Comparison of ENCODE assay signal across 8 mouse cellular contexts in the genomic region with DNA sequence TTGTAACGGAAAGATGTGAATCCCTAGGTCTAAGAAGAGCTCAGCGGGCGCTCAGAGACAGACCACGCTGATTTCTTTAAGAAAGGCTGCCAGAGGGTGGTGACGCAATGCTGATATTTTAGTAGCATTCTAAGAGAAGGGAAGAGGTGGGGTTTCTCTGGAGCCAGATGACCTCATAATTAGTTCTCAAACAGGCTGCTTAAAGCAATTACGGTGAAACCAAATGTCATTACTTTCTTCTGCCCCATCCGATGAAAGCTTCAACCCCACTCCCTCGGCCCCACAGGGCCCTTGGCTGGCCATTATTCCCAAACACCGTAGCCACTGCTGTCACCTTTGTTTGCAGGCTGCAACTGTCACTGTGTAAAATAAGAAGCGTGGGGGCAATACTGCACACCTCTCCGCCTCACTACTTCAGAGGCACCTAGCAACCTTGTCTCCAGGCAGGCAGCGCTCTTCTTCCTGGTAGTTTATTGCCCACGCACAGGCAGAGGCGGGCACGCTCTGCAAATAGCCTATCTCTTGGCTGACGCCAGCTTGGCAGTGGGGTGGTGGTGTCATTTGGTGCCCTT. TPM values are rescaled to one million over a fixed set of nuclear protein-coding genes. Genes with fewer than 3 reads are reported as not detected.
A peak's percentile ranks its signal among the peaks of the same experiment; 100 is the strongest.
DNase-seq lines count a peak whose midpoint lies in the region; ATAC-seq lines count a peak whose summit lies in the region.

No protein-coding gene starts in this region.

- no peak overlapping the region for H3K9ac ChIP-seq in hindbrain, embryonic 15.5 days
- H3K9ac ChIP-seq in neural tube, embryonic 12.5 days = no peak overlapping the region

- no peak overlapping the region for H3K27ac ChIP-seq in hindbrain, embryonic 15.5 days (replicated peaks)
- no peak overlapping the region for H3K27ac ChIP-seq in neural tube, embryonic 12.5 days

- no peaks in the 10 kb centered on the region for H3K9me3 ChIP-seq in hindbrain, embryonic 15.5 days
- no peaks in the 10 kb centered on the region for H3K9me3 ChIP-seq in neural tube, embryonic 12.5 days

- intact Hi-C loops in left cerebral cortex, postnatal 10 days (cut with DNase I) = no loop called here

- H3K27me3 ChIP-seq in hindbrain, embryonic 15.5 days = no peaks in the 10 kb centered on the region
- no peaks in the 10 kb centered on the region for H3K27me3 ChIP-seq in neural tube, embryonic 12.5 days (replicated peaks)

- no peaks in the 10 kb centered on the region for H3K36me3 ChIP-seq in hindbrain, embryonic 15.5 days
- H3K36me3 ChIP-seq in neural tube, embryonic 12.5 days = no peaks in the 10 kb centered on the region

- peaks cover 4% of the 10 kb centered on the region; the same call in 1 of the 2 replicates for H3K4me1 ChIP-seq in hindbrain, embryonic 15.5 days (replicated peaks)
- H3K4me1 ChIP-seq in neural tube, embryonic 12.5 days = no peaks in the 10 kb centered on the region

- no peak for DNase-seq in cerebellum, postnatal 4 days (ENCODE audit: low spot score in 2 of 2)
- DNase-seq in embryo, embryonic 10.5 days (ENCODE audit: low spot score) = peak; percentile 39
- DNase-seq in gastrocnemius, postnatal 10 days = peak; percentile 17
- peak; percentile 35 to 61 for DNase-seq in left cerebral cortex, postnatal 10 days (ENCODE audit: extremely low spot score in 1 of 2, low spot score in 2 of 2)
- no peak for DNase-seq in liver

- WGBS in hindbrain, embryonic 15.5 days = 31% methylated on average over 16 of the region's 16 CpGs
- 30% methylated on average over 16 of the region's 16 CpGs for WGBS in neural tube, embryonic 12.5 days

- ATAC-seq in cerebellum, adult (ENCODE audit: insufficient number of reproducible peaks, low FRiP score, low TSS enrichment) = peak; percentile 58
- peak; percentile 59; the same call in 1 of the 2 replicates for ATAC-seq in hindbrain, embryonic 15.5 days (ENCODE audit: low FRiP score, low read depth)
- peak; percentile 46 for ATAC-seq in neural tube, embryonic 12.5 days (ENCODE audit: low FRiP score, low read depth)

- H3K4me3 ChIP-seq in hindbrain, embryonic 15.5 days = peak overlapping the region; percentile 3; the same call in 1 of the 2 replicates
- no peak overlapping the region for H3K4me3 ChIP-seq in neural tube, embryonic 12.5 days

- H3K4me2 ChIP-seq in hindbrain, embryonic 15.5 days = peak overlapping the region; percentile 41
- H3K4me2 ChIP-seq in neural tube, embryonic 12.5 days (replicated peaks) = peak overlapping the region; percentile 46

RNA-seq across cellular contexts. Expression of gene Btg3, which starts 50.6 kb away (rescaled TPM):
- total RNA-seq in gastrocnemius, postnatal 10 days (2021) = 1 to 10 TPM; 7.6 to 9.9 TPM
- polyA plus RNA-seq in hindbrain, embryonic 15.5 days (2015; fragmentation: Nextera tagmentation; extraction: Ambion mirVana) = 18.3 and 22.8 TPM in 2 replicates
- 1 to 10 TPM; 5.5 to 6.9 TPM for total RNA-seq in left cerebral cortex, postnatal 10 days (2021)
- 35.8 and 37.6 TPM in 2 replicates for polyA plus RNA-seq in neural tube, embryonic 12.5 days (2016; fragmentation: Nextera tagmentation; extraction: Ambion mirVana)

Comparison
In these comparisons a context has a peak if more than half of its experiments do, and no peak if none do; other contexts are left out.
1. DNase-seq: peak in embryo, embryonic 10.5 days (single experiment), gastrocnemius, postnatal 10 days (single experiment) and left cerebral cortex, postnatal 10 days (2 of 2); none in cerebellum, postnatal 4 days (0 of 2) and liver (single experiment).
2. Peak in every context shown above with its lines, with median percentiles within 50 percentile points of each other: ATAC-seq.